Mouse (Mus musculus) Muller cell, postnatal 12 days (primary cell): ENCODE results near the gene Spata2l.
A peak's percentile ranks its signal among the peaks of the same experiment; 100 is the strongest.
"Not testable (repeated sequence)": the region's sequence is repeated elsewhere in the genome, so short reads cannot be mapped to it uniquely, and the experiment has no call there.

Experiments used
- DNase-seq: peaks from one replicate; pipeline ENCODE4 v3.0.0-alpha.2; 2015; ENCODE audit errors: inconsistent ontology term

Spata2l gene

GRCm38 (mm10) chr8:123247748-123248147 is 11.7 kb upstream of the Spata2l start:
- no peak for DNase-seq

DNA sequence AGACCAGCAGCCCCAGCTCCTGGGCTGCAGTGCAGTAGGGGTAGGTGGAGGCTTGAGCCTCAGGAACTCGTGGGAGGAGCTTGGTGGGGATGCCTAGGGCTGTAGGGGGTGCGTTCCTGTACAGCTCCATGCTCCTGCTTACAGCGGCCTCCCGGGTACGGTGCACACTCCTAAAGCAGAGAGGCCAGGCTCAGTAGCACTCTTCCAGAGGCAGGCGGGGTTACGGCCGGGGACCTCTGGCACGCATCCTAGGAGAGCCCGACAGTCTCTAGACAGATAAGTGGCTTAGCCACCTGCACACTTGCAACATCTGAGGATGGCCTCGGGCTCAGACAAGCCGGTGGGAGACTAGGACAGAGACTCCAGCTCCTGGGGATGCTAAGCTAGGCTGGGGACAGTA is 9.5 kb upstream of the Spata2l start:
- no peak for DNase-seq

DNA sequence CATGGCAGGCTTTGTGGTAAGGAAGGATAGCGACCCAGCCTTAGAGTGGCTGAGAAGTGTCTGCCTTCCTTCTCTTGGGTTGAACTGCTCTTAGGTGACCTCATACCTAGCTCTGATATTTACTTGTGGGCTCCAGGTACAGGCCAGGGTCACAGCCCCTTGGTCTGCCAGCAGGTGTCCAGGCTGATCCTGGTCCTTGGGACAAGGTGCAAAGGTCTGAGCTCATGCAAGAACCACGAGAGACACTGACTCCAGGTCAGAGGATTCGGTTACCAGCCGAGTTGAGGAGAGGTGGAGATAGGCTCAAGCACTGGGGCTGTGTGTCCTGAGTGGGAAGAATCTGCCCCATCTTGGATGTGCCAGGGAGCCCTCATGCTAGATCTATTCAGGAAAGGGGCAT is 8.3 kb upstream of the Spata2l start:
- no peak for DNase-seq

DNA sequence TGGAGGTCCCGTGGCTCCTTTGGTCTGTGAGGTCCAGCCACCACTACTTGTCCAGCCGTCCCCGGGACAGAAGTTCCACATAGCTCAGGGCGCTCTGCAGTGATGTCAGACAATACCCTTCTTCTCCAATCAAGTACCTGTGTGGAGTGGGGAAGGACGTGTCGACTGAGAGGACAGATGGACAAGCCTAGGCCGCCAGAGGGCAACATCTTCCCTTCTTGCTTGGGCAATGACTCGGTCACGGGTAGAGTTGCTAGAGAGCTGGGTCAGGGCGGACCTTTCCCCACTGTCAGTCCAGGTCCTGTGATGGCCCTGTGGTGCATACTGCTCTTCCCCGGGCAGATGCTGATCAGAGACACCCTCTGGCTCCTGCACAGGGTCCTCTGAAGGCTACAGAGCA is 7.0 kb upstream of the Spata2l start:
- DNase-seq = no peak

- DNase-seq = no peak
Measured at GRCm38 (mm10) chr8:123242107-123242923, 6.3 kb upstream of the Spata2l start.

DNA sequence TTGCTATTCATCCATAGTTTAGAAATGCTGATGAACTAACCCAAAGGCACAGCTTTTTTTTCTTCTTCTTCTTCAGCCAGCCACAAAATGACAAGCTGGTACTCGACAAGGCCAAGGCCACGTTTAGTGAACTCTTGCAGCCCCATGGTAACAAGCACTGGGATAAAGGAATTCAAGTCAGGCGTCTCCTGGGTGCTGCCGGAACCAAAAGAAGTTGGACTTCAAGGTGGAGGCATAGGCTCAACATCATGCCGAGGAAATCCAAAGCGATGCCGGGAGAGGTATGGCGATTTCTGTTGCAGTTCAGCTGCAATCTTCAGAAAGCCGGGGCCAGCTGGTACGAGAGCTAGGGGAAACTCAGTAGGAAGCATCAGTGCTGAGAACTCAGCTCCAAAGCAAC is 3.4 kb upstream of the Spata2l start:
- no peak for DNase-seq

GRCm38 (mm10) chr8:123234918-123235519 is 1.0 kb downstream of the Spata2l start:
- DNase-seq = peak; percentile 28

DNA sequence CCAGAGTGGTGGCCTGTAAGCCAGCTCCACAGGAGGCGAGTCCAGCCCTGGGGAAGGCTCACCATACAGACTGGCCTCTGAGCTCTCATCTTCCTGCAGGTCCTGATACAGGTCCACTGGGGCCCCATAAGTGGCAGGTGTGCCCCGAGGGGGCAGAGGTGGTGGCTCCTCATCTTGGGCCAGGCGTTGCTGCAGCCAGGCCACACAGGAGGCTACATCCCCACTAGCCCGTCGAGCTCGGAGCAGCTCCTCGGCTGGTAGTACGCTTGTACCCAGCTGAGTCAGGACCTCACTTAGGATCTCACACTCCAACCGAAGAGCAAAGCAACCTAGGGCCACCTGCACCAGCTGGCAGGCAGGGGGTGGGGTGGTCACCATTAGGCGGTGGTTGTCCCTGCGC is 2.3 kb downstream of the Spata2l start:
- DNase-seq = no peak

DNA sequence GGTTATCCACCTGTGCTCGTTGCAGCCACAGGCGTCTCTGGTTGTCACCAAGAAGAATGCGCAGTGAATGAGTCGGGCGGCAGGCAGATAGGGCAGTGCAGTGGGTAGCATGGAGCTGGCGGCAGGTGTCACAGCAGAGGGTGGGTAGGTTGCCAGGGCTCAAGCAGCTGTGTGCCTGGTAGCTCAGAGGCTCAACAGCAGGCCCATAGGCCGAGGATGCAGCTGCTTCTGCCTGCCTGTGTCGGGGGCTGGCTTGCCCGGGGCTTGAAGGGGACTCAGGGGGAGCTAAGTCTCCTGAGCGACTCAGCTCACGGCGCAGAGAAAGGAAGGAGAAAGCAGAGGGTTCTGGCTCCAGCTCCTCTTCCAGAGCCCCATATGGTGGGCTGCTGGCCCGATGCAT is 2.7 kb downstream of the Spata2l start:
- DNase-seq = no peak

- DNase-seq = no peak
Measured at GRCm38 (mm10) chr8:123232553-123232952, 3.5 kb downstream of the Spata2l start.

- no peak for DNase-seq
Measured at GRCm38 (mm10) chr8:123231742-123232141, 4.3 kb downstream of the Spata2l start.

DNA sequence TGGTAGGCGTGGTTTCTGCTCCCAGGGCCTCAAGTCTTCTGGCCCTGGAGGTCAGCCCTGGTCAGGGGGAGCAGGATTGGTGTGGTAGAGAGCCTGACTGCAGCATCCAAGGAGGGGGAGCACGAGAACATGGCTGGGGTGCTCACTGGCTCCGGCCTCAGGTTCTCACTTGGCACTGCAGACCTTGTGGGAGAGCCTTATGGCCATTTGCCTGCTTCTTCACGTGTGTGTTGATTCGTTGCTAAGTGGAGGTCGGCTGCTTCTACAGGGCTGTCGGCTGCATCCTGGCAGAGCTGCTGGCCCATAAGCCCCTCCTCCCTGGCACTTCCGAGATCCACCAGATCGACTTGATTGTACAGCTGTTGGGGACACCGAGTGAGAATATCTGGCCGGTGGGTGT is 5.7 kb downstream of the Spata2l start:
- not testable (repeated sequence) for DNase-seq

GRCm38 (mm10) chr8:123228416-123228815 is 7.6 kb downstream of the Spata2l start:
- no peak for DNase-seq

DNA sequence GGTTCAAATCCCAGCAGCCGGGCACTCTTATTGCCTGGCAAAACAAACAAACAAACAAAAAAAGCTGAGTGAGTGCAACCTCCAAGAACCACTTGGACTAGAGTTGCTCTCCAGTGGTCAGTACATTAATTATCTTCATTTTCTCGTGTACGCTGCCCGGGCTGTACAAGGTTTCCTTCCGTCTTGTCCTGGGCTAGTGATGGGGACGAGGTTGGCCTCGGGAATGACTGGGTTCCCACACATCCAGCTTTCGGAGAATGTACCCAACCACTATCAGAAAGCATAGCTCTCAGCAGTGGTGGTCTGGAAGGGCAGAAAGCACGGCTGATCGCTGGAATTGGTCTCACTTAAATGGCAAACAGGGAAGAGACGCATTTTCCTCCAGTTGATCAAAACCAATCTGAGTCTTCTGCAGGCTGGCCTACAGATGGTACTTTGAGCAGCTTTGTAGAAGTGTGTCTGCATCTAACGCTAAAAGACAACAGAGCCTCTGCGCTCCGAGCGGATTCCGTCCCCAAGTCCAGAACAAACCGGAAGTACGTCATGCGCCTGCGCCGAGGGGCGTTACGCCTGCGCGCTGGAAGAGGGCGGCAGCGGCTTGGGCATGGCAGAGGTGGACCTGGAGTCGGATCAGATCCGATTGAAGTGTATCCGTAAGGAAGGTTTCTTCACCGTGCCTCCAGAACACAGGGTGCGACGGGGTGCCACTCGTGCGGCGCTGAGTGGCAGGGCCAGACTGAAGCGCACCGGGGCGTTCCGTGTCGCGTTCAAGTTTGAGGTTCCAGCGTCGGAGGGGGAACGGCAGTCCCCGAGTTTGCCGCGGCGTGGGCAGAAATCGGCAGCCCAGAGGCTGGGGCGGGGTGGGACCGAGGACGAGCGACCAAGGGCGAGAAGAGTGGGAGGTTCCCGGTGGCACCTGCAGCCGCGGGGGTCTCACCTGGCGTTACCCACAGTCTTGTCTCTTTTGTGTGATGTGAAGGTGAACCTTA is 11.5 kb downstream of the Spata2l start, which contains the start of gene Cdk10:
Gene Cdk10, plus strand, starts transcription at position 565 of the 989 bp plus-strand sequence.
- peak; percentile 88 for DNase-seq

DNA sequence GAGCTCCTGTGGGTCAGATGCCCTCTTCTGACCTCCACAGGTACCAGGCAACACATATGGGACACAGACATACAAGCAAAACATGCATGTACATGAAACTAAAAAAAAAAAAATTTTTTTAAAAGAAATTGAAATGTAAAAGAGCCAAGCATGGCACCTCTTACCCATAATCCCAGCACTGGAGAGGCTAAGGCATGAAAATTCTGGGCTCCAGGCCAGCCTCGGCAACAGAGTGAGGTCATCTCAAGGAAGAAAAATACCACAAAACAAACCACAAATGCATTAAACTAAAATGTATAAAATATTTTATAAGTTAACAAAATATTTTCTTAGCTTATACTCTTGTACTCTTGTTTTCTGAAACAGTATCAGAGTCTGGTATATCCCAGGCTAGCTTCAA is 15.1 kb downstream of the Spata2l start:
- no peak for DNase-seq

GRCm38 (mm10) chr8:123215430-123215829 is 20.6 kb downstream of the Spata2l start:
- DNase-seq = no peak

DNA sequence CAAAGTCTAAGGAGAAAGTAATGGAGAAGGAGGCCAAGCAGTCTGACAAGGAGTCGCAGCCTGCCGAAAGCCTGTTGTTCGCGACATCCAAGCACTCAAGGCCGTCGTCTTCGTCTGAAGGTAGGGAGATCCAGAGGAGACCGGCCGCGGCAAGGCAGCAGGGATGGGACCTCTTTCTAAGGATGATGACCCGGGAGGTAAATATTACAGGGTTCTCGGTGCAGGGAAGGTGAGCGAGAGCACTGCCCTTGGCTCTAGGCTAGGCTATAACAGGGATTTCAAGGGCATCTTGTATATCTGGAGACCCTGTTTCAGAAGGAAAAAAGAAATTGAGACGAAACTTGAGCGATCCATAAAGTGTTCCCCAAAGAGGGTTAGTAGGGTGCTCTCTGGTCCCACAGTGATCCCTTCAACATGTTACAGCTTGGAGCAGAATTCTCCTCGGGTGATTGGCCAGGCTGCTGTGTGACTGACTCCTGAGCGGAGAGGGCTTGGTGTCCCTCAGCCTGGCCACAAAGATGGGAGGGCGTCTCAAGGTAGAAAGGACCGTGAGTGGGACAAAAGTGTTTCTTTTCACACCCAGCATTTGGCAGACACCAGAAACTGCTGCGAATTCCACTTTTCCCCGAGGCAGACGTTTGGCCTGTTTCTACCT is 22.8 kb downstream of the Spata2l start:
- DNase-seq = peak; percentile 32

GRCm38 (mm10) chr8:123212321-123213117 is 23.5 kb downstream of the Spata2l start, which contains the start of the genes Chmp1a and Spata33:
Gene Chmp1a (minus strand): TSS chr8:123212763.
Gene Spata33 (plus strand): TSS chr8:123212832.
- DNase-seq = peak; percentile 98

GRCm38 (mm10) chr8:123211876-123212275 is 24.2 kb downstream of the Spata2l start:
- peak; percentile 16 for DNase-seq

- no peak for DNase-seq
Measured at GRCm38 (mm10) chr8:123203571-123203970, 32.5 kb downstream of the Spata2l start.

- peak; percentile 54 for DNase-seq
Measured at GRCm38 (mm10) chr8:123202288-123202687, 33.7 kb downstream of the Spata2l start.
